Mouse (Mus musculus): ENCODE measurements at regions not wholly inside any gene's neighbourhood (a gene's known extent, or its start where the extent isn't known, plus 50 kb on each side); places are given as distances from the start of the nearest gene placed in this dataset.

DNA sequence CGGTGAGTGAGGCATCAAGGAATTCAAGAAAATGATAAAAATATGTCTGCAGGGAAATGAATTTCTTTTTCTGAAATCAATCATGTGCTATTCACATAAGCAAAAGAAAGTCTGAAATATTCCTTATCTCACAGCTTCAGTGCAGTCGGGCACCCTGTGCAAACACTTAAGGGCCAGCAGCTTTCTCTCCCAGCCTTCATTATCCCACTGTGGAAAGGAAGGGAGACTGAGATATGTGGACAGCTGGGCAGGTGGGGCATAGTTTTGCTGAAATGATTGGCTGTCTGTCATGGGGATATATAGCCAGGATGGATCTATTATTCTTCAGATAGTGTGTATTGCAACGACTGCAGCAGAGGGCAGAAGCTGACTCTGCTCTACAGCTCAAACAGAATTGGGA, 305.9 kb downstream of the Galc start:
- Histone ChIP-seq H3K27me3 (ENCODE audit: insufficient read depth, low read length) (no peaks in the 10 kb centered on the region), H3K27ac (ENCODE audit: low read depth, low read length) (no peak overlapping the region), H3K4me1 (ENCODE audit: insufficient read depth, low read length) (no peaks in the 10 kb centered on the region), H3K4me2 (ENCODE audit: low read depth, low read length, poor library complexity, severe bottlenecking) (no peak overlapping the region), H3K9ac (replicated peaks; ENCODE audit: low read length, poor library complexity, severe bottlenecking) (no peak overlapping the region), H3K4me3 (ENCODE audit: low read depth, low read length) (no peak overlapping the region), H3K9me3 (ENCODE audit: low read length) (no peaks in the 10 kb centered on the region), H3K36me3 (ENCODE audit: insufficient read depth, low read length) (no peaks in the 10 kb centered on the region)
- TF ChIP-seq CTCF (IDR thresholded peaks at IDR 0.05), result no peak
- no peak for DNase-seq (ENCODE audit: low spot score)
- 75% methylated on average over 3 of the region's 3 CpGs for WGBS
- no peak for ATAC-seq (ENCODE audit: low FRiP score)

DNA sequence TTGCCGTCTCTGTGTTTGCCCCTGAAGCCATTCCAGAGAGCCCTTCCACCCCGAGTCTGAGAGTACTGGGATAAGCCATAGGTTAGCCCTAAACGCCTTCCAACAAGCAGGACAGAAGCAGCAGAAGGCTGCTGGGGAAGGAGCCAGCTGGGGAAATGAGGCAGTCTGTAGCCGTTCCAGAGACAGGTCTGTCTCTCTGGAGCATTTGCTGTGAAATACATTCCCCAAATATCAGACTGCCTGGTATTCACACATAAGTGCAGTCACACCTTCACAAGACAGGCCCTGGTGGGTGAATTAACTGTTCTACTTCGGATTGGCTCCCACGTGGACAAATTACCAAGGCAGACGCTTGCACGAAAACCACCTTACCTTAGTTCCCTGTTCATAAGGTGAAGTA, 307.1 kb downstream of the Galc start:
- 81% methylated on average over 8 of the region's 8 CpGs for WGBS
- ATAC-seq (ENCODE audit: low FRiP score) (no peak), DNase-seq (ENCODE audit: low spot score) (no peak)
- H3K27ac ChIP-seq (ENCODE audit: low read depth, low read length), result no peak overlapping the region
- no peak overlapping the region for H3K4me3 ChIP-seq (ENCODE audit: low read depth, low read length)
- no peaks in the 10 kb centered on the region for H3K36me3 ChIP-seq (ENCODE audit: insufficient read depth, low read length)
- no peak overlapping the region for H3K4me2 ChIP-seq (ENCODE audit: low read depth, low read length, poor library complexity, severe bottlenecking)
- no peaks in the 10 kb centered on the region for H3K9me3 ChIP-seq (ENCODE audit: low read length)
- H3K27me3 ChIP-seq (ENCODE audit: insufficient read depth, low read length), result no peaks in the 10 kb centered on the region
- no peak for TF ChIP-seq CTCF (IDR thresholded peaks at IDR 0.05)
- H3K4me1 ChIP-seq (ENCODE audit: insufficient read depth, low read length), result no peaks in the 10 kb centered on the region
- no peak overlapping the region for H3K9ac ChIP-seq (replicated peaks; ENCODE audit: low read length, poor library complexity, severe bottlenecking)

- 62% methylated on average over 3 of the region's 3 CpGs for WGBS
- H3K9ac ChIP-seq (replicated peaks; ENCODE audit: low read length, poor library complexity, severe bottlenecking), result no peak overlapping the region
- no peaks in the 10 kb centered on the region for H3K9me3 ChIP-seq (ENCODE audit: low read length)
- no peaks in the 10 kb centered on the region for H3K36me3 ChIP-seq (ENCODE audit: insufficient read depth, low read length)
- no peak overlapping the region for H3K4me2 ChIP-seq (ENCODE audit: low read depth, low read length, poor library complexity, severe bottlenecking)
- H3K27me3 ChIP-seq (ENCODE audit: insufficient read depth, low read length), result no peaks in the 10 kb centered on the region
- TF ChIP-seq CTCF (IDR thresholded peaks at IDR 0.05), result no peak
- H3K4me1 ChIP-seq (ENCODE audit: insufficient read depth, low read length), result no peaks in the 10 kb centered on the region
- H3K4me3 ChIP-seq (ENCODE audit: low read depth, low read length), result no peak overlapping the region
- ATAC-seq (ENCODE audit: low FRiP score) (0 out of 2 replicates have a peak, but pooled peaks have one; percentile 23), DNase-seq (ENCODE audit: low spot score) (no peak)
- no peak overlapping the region for H3K27ac ChIP-seq (ENCODE audit: low read depth, low read length)
Observed at GRCm38 (mm10) chr12:97950072-97950471, 309.2 kb downstream of the Galc start.

- Histone ChIP-seq H3K36me3 (ENCODE audit: insufficient read depth, low read length) (no peaks in the 10 kb centered on the region), H3K4me1 (ENCODE audit: insufficient read depth, low read length) (no peaks in the 10 kb centered on the region), H3K27ac (ENCODE audit: low read depth, low read length) (no peak overlapping the region), H3K9me3 (ENCODE audit: low read length) (no peaks in the 10 kb centered on the region), H3K4me2 (ENCODE audit: low read depth, low read length, poor library complexity, severe bottlenecking) (no peak overlapping the region), H3K9ac (replicated peaks; ENCODE audit: low read length, poor library complexity, severe bottlenecking) (no peak overlapping the region), H3K27me3 (ENCODE audit: insufficient read depth, low read length) (no peaks in the 10 kb centered on the region), H3K4me3 (ENCODE audit: low read depth, low read length) (no peak overlapping the region)
- ATAC-seq (ENCODE audit: low FRiP score) (no peak), DNase-seq (ENCODE audit: low spot score) (no peak)
- WGBS, result 92% methylated on average over 8 of the region's 8 CpGs
- no peak for TF ChIP-seq CTCF (IDR thresholded peaks at IDR 0.05)
Observed at GRCm38 (mm10) chr12:97947421-97947820, 311.8 kb downstream of the Galc start.

- ATAC-seq (ENCODE audit: low FRiP score), result no peak
- Histone ChIP-seq H3K27me3 (ENCODE audit: insufficient read depth, low read length) (no peaks in the 10 kb centered on the region), H3K4me1 (ENCODE audit: insufficient read depth, low read length) (no peaks in the 10 kb centered on the region), H3K4me3 (ENCODE audit: low read depth, low read length) (no peak overlapping the region), H3K36me3 (ENCODE audit: insufficient read depth, low read length) (no peaks in the 10 kb centered on the region), H3K27ac (ENCODE audit: low read depth, low read length) (no peak overlapping the region), H3K4me2 (ENCODE audit: low read depth, low read length, poor library complexity, severe bottlenecking) (no peak overlapping the region), H3K9ac (replicated peaks; ENCODE audit: low read length, poor library complexity, severe bottlenecking) (no peak overlapping the region), H3K9me3 (ENCODE audit: low read length) (no peaks in the 10 kb centered on the region)
- WGBS, result 78% methylated on average over 5 of the region's 5 CpGs
- DNase-seq (ENCODE audit: low spot score), result no peak
- TF ChIP-seq CTCF (IDR thresholded peaks at IDR 0.05), result no peak
Observed at GRCm38 (mm10) chr12:97938361-97938760, 320.9 kb downstream of the Galc start.

GRCm38 (mm10) chr12:97929877-97930276, 329.4 kb downstream of the Galc start:
- no peaks in the 10 kb centered on the region for H3K27me3 ChIP-seq (ENCODE audit: insufficient read depth, low read length)
- H3K9ac ChIP-seq (replicated peaks; ENCODE audit: low read length, poor library complexity, severe bottlenecking), result no peak overlapping the region
- ATAC-seq (ENCODE audit: low FRiP score), result no peak
- no peak overlapping the region for H3K4me3 ChIP-seq (ENCODE audit: low read depth, low read length)
- H3K9me3 ChIP-seq (ENCODE audit: low read length), result no peaks in the 10 kb centered on the region
- no peaks in the 10 kb centered on the region for H3K36me3 ChIP-seq (ENCODE audit: insufficient read depth, low read length)
- no peak overlapping the region for H3K27ac ChIP-seq (ENCODE audit: low read depth, low read length)
- H3K4me1 ChIP-seq (ENCODE audit: insufficient read depth, low read length), result no peaks in the 10 kb centered on the region
- H3K4me2 ChIP-seq (ENCODE audit: low read depth, low read length, poor library complexity, severe bottlenecking), result no peak overlapping the region
- 84% methylated on average over 5 of the region's 5 CpGs for WGBS
- no peak for TF ChIP-seq CTCF (IDR thresholded peaks at IDR 0.05)
- DNase-seq (ENCODE audit: low spot score), result no peak
